Mouse (Mus musculus) lung, adult 2 months (tissue): ENCODE measurements at regions not wholly inside any gene's neighbourhood (a gene's known extent, or its start where the extent isn't known, plus 50 kb on each side); places are given as distances from the start of the nearest gene placed in this dataset.

Source experiments
- CTCF ChIP-seq: fragments of 200-500 bp; IDR thresholded peaks from 2 replicates; pipeline ENCODE4 v1.5.1; 2011; ENCODE audit warnings: mild to moderate bottlenecking, low read length, control low read depth; ENCODE audit not compliant: insufficient read depth
- POLR2A ChIP-seq: fragments of 200-500 bp; IDR thresholded peaks from 2 replicates; pipeline ENCODE4 v1.6.1; 2011; ENCODE audit warnings: low read depth, mild to moderate bottlenecking, control low read depth, low read length, borderline replicate concordance; ENCODE audit errors: extremely low read depth

- peak; percentile 66 for TF ChIP-seq CTCF
- no peak for TF ChIP-seq POLR2A
Observed at GRCm38 (mm10) chr4:56685123-56685522, 54.7 kb upstream of the Gm26657 start.
